Mouse (Mus musculus) stomach, embryonic 16.5 days (tissue): ENCODE measurements at regions not wholly inside any gene's neighbourhood (a gene's known extent, or its start where the extent isn't known, plus 50 kb on each side); places are given as distances from the start of the nearest gene placed in this dataset.

Experiments used
- ATAC-seq: fragments of 200-750 bp; cut with Nextera tagmentation; 2 replicates; pipeline ENCODE4 v1.8.0; 2017; ENCODE audit warnings: moderate number of reproducible peaks, moderate TSS enrichment; ENCODE audit not compliant: insufficient read depth, low FRiP score
- H3K27ac ChIP-seq: fragments of 300-500 bp; sonication (generic); 2 replicates; pipeline ENCODE4 v1.5.1; 2014; ENCODE audit warnings: low read length
- H3K27me3 ChIP-seq: fragments of 300-500 bp; sonication (generic); 2 replicates; pipeline ENCODE4 v1.6.1; 2014; ENCODE audit warnings: low read length, control low read depth, mixed read lengths; ENCODE audit not compliant: control insufficient read depth, insufficient read depth
- H3K36me3 ChIP-seq: fragments of 300-500 bp; sonication (generic); 2 replicates; pipeline ENCODE4 v1.6.1; 2014; ENCODE audit warnings: low read length; ENCODE audit not compliant: control insufficient read depth, insufficient read depth
- H3K4me1 ChIP-seq: fragments of 300-500 bp; sonication (generic); 2 replicates; pipeline ENCODE4 v1.6.1; 2014; ENCODE audit warnings: low read length, control low read depth, mixed read lengths; ENCODE audit not compliant: control insufficient read depth, insufficient read depth
- H3K4me2 ChIP-seq: fragments of 300-500 bp; sonication (generic); 2 replicates; pipeline ENCODE4 v1.6.1; 2014; ENCODE audit warnings: low read depth, low read length, mixed read lengths
- H3K4me3 ChIP-seq: fragments of 300-500 bp; sonication (generic); replicated peaks from 2 replicates; pipeline ENCODE4 v1.5.1; 2014; ENCODE audit warnings: mild to moderate bottlenecking, low read length
- H3K9ac ChIP-seq: fragments of 300-500 bp; sonication (generic); 2 replicates; pipeline ENCODE4 v1.6.1; 2014; ENCODE audit warnings: low read length
- H3K9me3 ChIP-seq: fragments of 300-500 bp; sonication (generic); replicated peaks from 2 replicates; pipeline ENCODE4 v1.6.1; 2016; ENCODE audit warnings: low read length, control low read depth; ENCODE audit not compliant: control insufficient read depth
- WGBS: fragments of 180-500 bp; shearing (Covaris S2); extraction: QIAGEN DNeasy Blood & Tissue Kit; methylation state at CpG from one replicate; pipeline ENCODE4 v1.1.7; 2014; 5-methylcytosine and 5-hydroxymethylcytosine counted together

- H3K36me3 ChIP-seq = no peaks in the 10 kb centered on the region
- no peaks in the 10 kb centered on the region for H3K9me3 ChIP-seq
- H3K4me3 ChIP-seq = no peak overlapping the region
- H3K4me2 ChIP-seq = no peak overlapping the region
- H3K27me3 ChIP-seq = no peaks in the 10 kb centered on the region
- WGBS = 49% methylated on average over 8 of the region's 8 CpGs
- no peak overlapping the region for H3K27ac ChIP-seq
- no peak for ATAC-seq
- no peaks in the 10 kb centered on the region for H3K4me1 ChIP-seq
- H3K9ac ChIP-seq = no peak overlapping the region
These were observed 465.5 kb downstream of the Psat1 start for GRCm38 (mm10) chr19:15481605-15482004.

GRCm38 (mm10) chr19:15469541-15469940 lies 477.6 kb downstream of the Psat1 start:
- no peaks in the 10 kb centered on the region for H3K36me3 ChIP-seq
- no peak overlapping the region for H3K4me3 ChIP-seq
- no peak overlapping the region for H3K4me2 ChIP-seq
- no peak overlapping the region for H3K27ac ChIP-seq
- 80% methylated on average over 10 of the region's 10 CpGs for WGBS
- no peak overlapping the region for H3K9ac ChIP-seq
- no peaks in the 10 kb centered on the region for H3K27me3 ChIP-seq
- no peaks in the 10 kb centered on the region for H3K9me3 ChIP-seq
- no peaks in the 10 kb centered on the region for H3K4me1 ChIP-seq
- ATAC-seq = no peak

- no peak for ATAC-seq
- H3K36me3 ChIP-seq = no peaks in the 10 kb centered on the region
- H3K4me2 ChIP-seq = no peak overlapping the region
- no peak overlapping the region for H3K27ac ChIP-seq
- H3K9ac ChIP-seq = no peak overlapping the region
- H3K4me1 ChIP-seq = no peaks in the 10 kb centered on the region
- 88% methylated on average over 8 of the region's 8 CpGs for WGBS
- H3K4me3 ChIP-seq = no peak overlapping the region
- no peaks in the 10 kb centered on the region for H3K27me3 ChIP-seq
- no peaks in the 10 kb centered on the region for H3K9me3 ChIP-seq
These were observed 480.4 kb downstream of the Psat1 start for GRCm38 (mm10) chr19:15466713-15467112.

GRCm38 (mm10) chr19:15465063-15465760 lies 481.9 kb downstream of the Psat1 start:
- Histone ChIP-seq H3K9ac (no peak overlapping the region), H3K4me2 (no peak overlapping the region), H3K4me3 (no peak overlapping the region), H3K36me3 (no peaks in the 10 kb centered on the region), H3K27me3 (no peaks in the 10 kb centered on the region), H3K27ac (no peak overlapping the region), H3K4me1 (no peaks in the 10 kb centered on the region), H3K9me3 (no peaks in the 10 kb centered on the region)
- ATAC-seq = no peak
- 24% methylated on average over 9 of the region's 9 CpGs for WGBS

GRCm38 (mm10) chr19:15457793-15458192 lies 489.3 kb downstream of the Psat1 start:
- ATAC-seq = no peak
- WGBS = 47% methylated on average over 4 of the region's 4 CpGs
- H3K9ac ChIP-seq = no peak overlapping the region
- no peaks in the 10 kb centered on the region for H3K36me3 ChIP-seq
- no peaks in the 10 kb centered on the region; the same call in 1 of the 2 replicates for H3K4me1 ChIP-seq
- H3K4me2 ChIP-seq = no peak overlapping the region
- no peak overlapping the region for H3K4me3 ChIP-seq
- no peak overlapping the region for H3K27ac ChIP-seq
- no peaks in the 10 kb centered on the region for H3K27me3 ChIP-seq
- no peaks in the 10 kb centered on the region for H3K9me3 ChIP-seq

- 31% methylated on average over 9 of the region's 9 CpGs for WGBS
- Histone ChIP-seq H3K4me3 (no peak overlapping the region), H3K27me3 (no peaks in the 10 kb centered on the region), H3K9me3 (no peaks in the 10 kb centered on the region), H3K4me2 (no peak overlapping the region), H3K4me1 (no peaks in the 10 kb centered on the region; the same call in 1 of the 2 replicates), H3K9ac (no peak overlapping the region), H3K36me3 (no peaks in the 10 kb centered on the region), H3K27ac (no peak overlapping the region)
- no peak for ATAC-seq
These were observed 490.0 kb downstream of the Psat1 start for GRCm38 (mm10) chr19:15456943-15457735.

- ATAC-seq = no peak
- Histone ChIP-seq H3K9ac (no peak overlapping the region), H3K4me3 (no peak overlapping the region), H3K4me2 (no peak overlapping the region), H3K4me1 (no peaks in the 10 kb centered on the region), H3K27ac (no peak overlapping the region), H3K27me3 (no peaks in the 10 kb centered on the region), H3K9me3 (no peaks in the 10 kb centered on the region), H3K36me3 (no peaks in the 10 kb centered on the region)
- 34% methylated on average over 5 of the region's 5 CpGs for WGBS
These were observed 498.1 kb downstream of the Psat1 start for GRCm38 (mm10) chr19:15448989-15449388.

- no peak overlapping the region for H3K27ac ChIP-seq
- ATAC-seq = no peak
- 82% methylated on average over 5 of the region's 5 CpGs for WGBS
These were observed 515.3 kb downstream of the Psat1 start for GRCm38 (mm10) chr19:15431798-15432197.

GRCm38 (mm10) chr19:15421311-15421710 lies 525.8 kb downstream of the Psat1 start:
- no peak overlapping the region for H3K4me3 ChIP-seq
- 55% methylated on average over 3 of the region's 3 CpGs for WGBS

More at GRCm38 (mm10) chr19:15431798-15432197, 515.3 kb downstream of the Psat1 start:
- no peaks in the 10 kb centered on the region for H3K27me3 ChIP-seq
- H3K4me1 ChIP-seq = no peaks in the 10 kb centered on the region
- H3K36me3 ChIP-seq = no peaks in the 10 kb centered on the region
- H3K4me2 ChIP-seq = no peak overlapping the region
- H3K4me3 ChIP-seq = no peak overlapping the region
- H3K9me3 ChIP-seq = no peaks in the 10 kb centered on the region
- no peak overlapping the region for H3K9ac ChIP-seq

More at GRCm38 (mm10) chr19:15421311-15421710, 525.8 kb downstream of the Psat1 start:
- Histone ChIP-seq H3K27ac (no peak overlapping the region), H3K36me3 (no peaks in the 10 kb centered on the region), H3K9me3 (no peaks in the 10 kb centered on the region), H3K9ac (no peak overlapping the region), H3K4me2 (no peak overlapping the region), H3K27me3 (no peaks in the 10 kb centered on the region), H3K4me1 (no peaks in the 10 kb centered on the region)
- ATAC-seq = no peak
